Mouse (Mus musculus) myocyte (in vitro differentiated cells): ENCODE results near the gene Neurog3. TPM values are rescaled to one million over a fixed set of nuclear protein-coding genes. Genes with fewer than 3 reads are reported as not detected.
A peak's percentile ranks its signal among the peaks of the same experiment; 100 is the strongest.

Experiments
- H3K27me3 ChIP-seq: one replicate; pipeline ENCODE4 v1.6.1; 2011; ENCODE audit not compliant: control insufficient read depth, insufficient read depth, insufficient read length
- H3K36me3 ChIP-seq: one replicate; pipeline ENCODE4 v1.6.1; 2011; ENCODE audit not compliant: control insufficient read depth, insufficient read depth
- H3K4me2 ChIP-seq: one replicate; pipeline ENCODE4 v1.6.1; 2011; ENCODE audit warnings: low read depth, control low read depth
- H3K4me3 ChIP-seq: one replicate; pipeline ENCODE4 v1.5.1; 2011; ENCODE audit warnings: mild to moderate bottlenecking, control low read depth, moderate library complexity
- H3K79me2 ChIP-seq: one replicate; pipeline ENCODE4 v1.6.1; 2011; ENCODE audit not compliant: control insufficient read depth, insufficient read depth
- H3ac ChIP-seq: one replicate; pipeline ENCODE4 v1.6.1; 2011; ENCODE audit not compliant: control insufficient read depth, insufficient read length
- CEBPB ChIP-seq: IDR thresholded peaks from 2 replicates; pipeline ENCODE4 v1.6.1; 2011; ENCODE audit warnings: mild to moderate bottlenecking, moderate library complexity; ENCODE audit not compliant: poor library complexity, insufficient read depth, severe bottlenecking
- E2F4 ChIP-seq: IDR thresholded peaks from one replicate; pipeline ENCODE4 v1.6.1; 2011; ENCODE audit warnings: mild to moderate bottlenecking, control low read depth, moderate library complexity; ENCODE audit not compliant: insufficient read depth
- MAX ChIP-seq: IDR thresholded peaks from one replicate; pipeline ENCODE4 v1.6.1; 2011; ENCODE audit warnings: low read depth, mild to moderate bottlenecking, control low read depth
- MYOD1 ChIP-seq, 3 experiments: IDR thresholded peaks; one replicate each; pipeline ENCODE4 v1.6.1; 2011; ENCODE audit warnings: control low read depth in 2 of 3, low read depth in 2 of 3, mild to moderate bottlenecking in 2 of 3, moderate library complexity in 1 of 3; ENCODE audit not compliant: insufficient read length in 2 of 3, control insufficient read depth in 1 of 3
- MYOG ChIP-seq, 3 experiments: IDR thresholded peaks; one replicate each; pipeline ENCODE4 v1.6.1; 2011; ENCODE audit warnings: control low read depth in 2 of 3, low read depth in 2 of 3, mild to moderate bottlenecking in 2 of 3; ENCODE audit not compliant: insufficient read length in 2 of 3, control insufficient read depth in 1 of 3, insufficient read depth in 1 of 3
- POLR2A ChIP-seq: IDR thresholded peaks from one replicate; pipeline ENCODE4 v1.6.1; 2011; ENCODE audit warnings: low read depth, mild to moderate bottlenecking, control low read depth, moderate library complexity; ENCODE audit not compliant: insufficient read length
- POLR2AphosphoS2 ChIP-seq: IDR thresholded peaks from one replicate; pipeline ENCODE4 v1.6.1; 2011; ENCODE audit warnings: low read depth, control low read depth; ENCODE audit not compliant: insufficient read length
- REST ChIP-seq: IDR thresholded peaks from one replicate; pipeline ENCODE4 v1.6.1; 2011; ENCODE audit warnings: mild to moderate bottlenecking, control low read depth, moderate library complexity; ENCODE audit not compliant: insufficient read depth, insufficient read length
- SRF ChIP-seq: IDR thresholded peaks from one replicate; pipeline ENCODE4 v1.6.1; 2011; ENCODE audit warnings: low read depth; ENCODE audit not compliant: control insufficient read depth, insufficient read length
- TCF12 ChIP-seq: IDR thresholded peaks from one replicate; pipeline ENCODE4 v1.6.1; 2011; ENCODE audit warnings: mild to moderate bottlenecking, control low read depth; ENCODE audit not compliant: poor library complexity, insufficient read depth, severe bottlenecking
- TCF3 ChIP-seq: IDR thresholded peaks from one replicate; pipeline ENCODE4 v1.6.1; 2011; ENCODE audit warnings: low read depth, control low read depth; ENCODE audit not compliant: insufficient read length
- USF1 ChIP-seq: IDR thresholded peaks from one replicate; pipeline ENCODE4 v1.6.1; 2011; ENCODE audit warnings: low read depth, mild to moderate bottlenecking, control low read depth, moderate library complexity
- polyA plus RNA-seq: library from polyadenylated mRNA; unstranded; fragments of >200 nt; fragmentation: generic; extraction: Trizol; gene quantifications from one replicate; pipeline ENCODE4 v1.2.1, GENCODE M21; 2012; ENCODE audit warnings: missing spikeins

Gene Neurog3
- polyA plus RNA-seq, 1 experiment, result not detected

DNA sequence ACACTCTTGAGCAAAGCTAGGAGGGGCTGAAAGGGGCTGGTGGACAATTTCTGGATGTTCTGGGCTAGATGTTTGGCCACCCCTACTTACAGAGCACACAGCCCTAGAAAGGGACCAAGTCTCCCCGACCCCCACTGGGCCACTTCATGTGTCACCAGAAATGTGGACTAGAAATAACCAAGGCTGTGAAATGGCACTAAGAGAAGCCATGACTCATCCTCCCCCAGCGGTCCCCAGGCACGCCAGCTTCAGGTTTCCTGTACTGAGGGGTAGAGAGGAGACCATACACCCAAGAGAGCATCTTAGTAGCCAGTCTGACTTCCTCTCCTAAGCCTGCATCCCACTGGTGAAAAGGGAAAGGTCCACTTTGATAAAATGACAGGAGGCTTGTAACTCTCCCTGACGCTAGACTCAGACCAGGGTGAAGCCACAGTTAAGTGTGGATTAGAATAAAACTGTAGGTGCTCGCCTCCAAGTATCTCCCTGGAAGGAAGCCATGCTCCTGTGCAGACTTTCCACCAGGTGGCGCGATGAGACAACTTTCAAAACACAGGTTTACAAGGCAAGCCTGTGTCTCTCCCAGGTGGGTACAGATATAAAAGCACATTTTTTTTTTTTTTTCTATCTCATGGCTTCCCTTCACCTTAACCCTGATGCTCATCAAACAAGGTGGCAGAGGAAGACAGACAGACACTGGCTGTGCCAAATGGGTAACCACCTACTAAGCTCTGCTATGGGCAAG is 27.9 kb upstream of the Neurog3 start:
- Histone ChIP-seq H3K4me2 (no peak overlapping the region), H3ac (no peak overlapping the region), H3K36me3 (no peaks in the 10 kb centered on the region), H3K79me2 (no peaks in the 10 kb centered on the region), H3K27me3 (peaks cover 39% of the 10 kb centered on the region), H3K4me3 (no peak overlapping the region)
- TF ChIP-seq MYOG (IDR thresholded peaks at IDR 0.05; ENCODE audit: control insufficient read depth in 1 of 3, insufficient read depth in 1 of 3, insufficient read length in 2 of 3, low read depth in 2 of 3) (no peak), CEBPB (no peak), REST (no peak), POLR2A (no peak), E2F4 (no peak), SRF (no peak), POLR2AphosphoS2 (no peak), TCF3 (no peak), USF1 (no peak), TCF12 (no peak)

DNA sequence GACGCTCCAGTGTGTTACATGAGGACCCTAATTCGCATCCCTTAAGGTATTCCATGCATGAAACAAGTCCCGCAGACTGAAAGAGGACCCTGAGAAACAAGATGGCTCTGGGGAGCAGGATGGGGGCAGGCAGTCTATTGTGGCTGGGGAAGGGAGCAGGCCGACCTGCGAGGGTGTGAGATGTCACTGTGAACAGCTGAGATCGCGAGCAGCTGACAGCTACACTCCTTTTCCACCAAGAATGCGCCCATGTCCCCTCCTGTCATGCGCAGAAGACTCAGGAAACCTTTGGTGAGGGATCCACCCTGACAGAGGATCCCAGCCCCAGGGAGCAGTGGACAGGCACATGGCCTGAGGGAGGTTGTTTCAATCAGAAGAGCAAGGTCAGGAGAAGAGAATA is 25.8 kb upstream of the Neurog3 start:
- peaks cover 40% of the 10 kb centered on the region for H3K27me3 ChIP-seq
- no peak for TF ChIP-seq REST
- peak in 2 of 3 experiments; percentile 69 to 96 for TF ChIP-seq MYOD1 (IDR thresholded peaks at IDR 0.05; ENCODE audit: control insufficient read depth in 1 of 3, insufficient read length in 2 of 3, low read depth in 2 of 3)
- peak; percentile 17 for TF ChIP-seq TCF12
- TF ChIP-seq TCF3, result peak; percentile 85
- TF ChIP-seq MYOG (IDR thresholded peaks at IDR 0.05; ENCODE audit: control insufficient read depth in 1 of 3, insufficient read depth in 1 of 3, insufficient read length in 2 of 3, low read depth in 2 of 3), result peak; percentile 27 to 97 (median 71)
- TF ChIP-seq POLR2AphosphoS2, result no peak

DNA sequence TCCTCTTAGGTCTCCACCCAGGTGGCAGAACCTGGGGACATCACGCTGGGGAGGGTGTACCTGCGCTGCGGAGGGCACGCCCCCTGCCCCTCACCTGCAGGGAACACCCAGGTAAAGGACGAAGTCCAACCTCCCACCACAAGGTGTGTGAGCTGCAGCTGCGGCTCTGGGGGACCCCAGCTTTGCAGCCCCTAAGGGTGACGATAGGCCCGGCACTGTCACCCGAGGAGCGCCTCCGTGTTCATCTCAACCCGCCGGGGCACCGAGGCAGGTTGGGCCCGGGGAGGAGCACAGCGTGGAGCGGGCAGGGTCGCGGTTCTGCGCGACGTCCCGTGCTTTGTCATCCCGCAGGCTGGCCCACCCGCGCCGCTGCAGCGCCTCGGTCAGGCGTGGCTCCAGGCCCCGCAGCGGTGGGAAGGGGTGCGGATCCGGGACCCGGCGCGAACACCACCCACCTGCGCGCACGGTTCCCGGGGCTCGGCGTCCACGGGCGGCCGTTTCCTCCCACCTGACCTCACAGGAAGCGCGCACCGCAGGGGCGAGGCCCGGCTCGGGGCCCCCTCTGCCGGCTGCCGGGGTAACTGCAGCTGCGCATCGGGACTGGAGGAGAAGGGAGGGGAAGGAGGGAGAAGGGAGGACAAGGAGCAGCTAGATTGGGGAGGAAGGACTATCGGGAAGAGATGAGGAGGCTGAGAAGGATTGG is 22.2 kb upstream of the Neurog3 start:
- no peaks in the 10 kb centered on the region for H3K36me3 ChIP-seq
- TF ChIP-seq REST (no peak), MYOG (IDR thresholded peaks at IDR 0.05; ENCODE audit: control insufficient read depth in 1 of 3, insufficient read depth in 1 of 3, insufficient read length in 2 of 3, low read depth in 2 of 3) (no peak), POLR2A (no peak), TCF12 (no peak), E2F4 (no peak), USF1 (no peak), CEBPB (no peak), SRF (no peak), MAX (no peak), MYOD1 (IDR thresholded peaks at IDR 0.05; ENCODE audit: control insufficient read depth in 1 of 3, insufficient read length in 2 of 3, low read depth in 2 of 3) (no peak), POLR2AphosphoS2 (no peak), TCF3 (no peak)
- no peak overlapping the region for H3K4me3 ChIP-seq
- H3K79me2 ChIP-seq, result no peaks in the 10 kb centered on the region
- peak overlapping the region; percentile 42 for H3K4me2 ChIP-seq
- peaks cover 39% of the 10 kb centered on the region for H3K27me3 ChIP-seq
- H3ac ChIP-seq, result peak overlapping the region; percentile 33

More for the DNA sequence above, 25.8 kb upstream of the Neurog3 start:
- no peaks in the 10 kb centered on the region for H3K79me2 ChIP-seq
- H3K4me3 ChIP-seq, result no peak overlapping the region
- no peaks in the 10 kb centered on the region for H3K36me3 ChIP-seq
- H3ac ChIP-seq, result no peak overlapping the region
- no peak overlapping the region for H3K4me2 ChIP-seq

DNA sequence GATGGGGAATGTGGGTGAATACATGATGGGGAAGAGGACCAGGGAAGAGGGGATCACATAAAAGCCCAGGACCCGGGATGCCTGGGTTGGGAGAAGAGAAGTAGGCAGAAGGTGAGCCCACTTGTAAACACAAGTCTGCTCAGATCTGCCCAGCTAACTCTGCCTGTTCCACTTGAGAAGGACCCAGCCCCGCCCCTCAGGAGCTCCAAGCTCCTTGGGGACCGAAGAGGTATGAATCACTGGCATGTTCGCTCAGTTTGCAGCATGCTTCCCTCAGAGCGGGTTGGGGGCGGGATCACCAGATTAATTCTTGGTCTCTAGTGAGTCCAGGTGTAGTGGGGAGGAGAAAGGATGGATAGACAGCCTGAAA is 21.7 kb upstream of the Neurog3 start:
- peak overlapping the region; percentile 33 for H3ac ChIP-seq
- no peaks in the 10 kb centered on the region for H3K79me2 ChIP-seq
- peak overlapping the region; percentile 42 for H3K4me2 ChIP-seq
- H3K27me3 ChIP-seq, result peaks cover 41% of the 10 kb centered on the region
- H3K36me3 ChIP-seq, result no peaks in the 10 kb centered on the region
- TF ChIP-seq MYOD1 (IDR thresholded peaks at IDR 0.05; ENCODE audit: control insufficient read depth in 1 of 3, insufficient read length in 2 of 3, low read depth in 2 of 3) (no peak), TCF12 (no peak), MYOG (IDR thresholded peaks at IDR 0.05; ENCODE audit: control insufficient read depth in 1 of 3, insufficient read depth in 1 of 3, insufficient read length in 2 of 3, low read depth in 2 of 3) (no peak), CEBPB (no peak), POLR2A (no peak), TCF3 (no peak), SRF (no peak), REST (no peak), MAX (no peak), USF1 (no peak), POLR2AphosphoS2 (no peak), E2F4 (no peak)
- no peak overlapping the region for H3K4me3 ChIP-seq
